Mouse (Mus musculus) embryonic stem cell, embryonic (primary cell): ENCODE data around the gene Cldn22.

Source experiments
- CTCF ChIA-PET, 4 experiments: fragments of 300-600 bp in 2 of 4; fragments of 350-600 bp in 2 of 4; sonication (Branson Sonifier 250); formaldehyde crosslinking; loops; one replicate each; lab custom pipeline; 2022; ENCODE audit warnings: inconsistent platforms in 2 of 4; lab: Charles Lee
- POLR2A ChIA-PET, 4 experiments: fragments of 300-600 bp in 2 of 4; fragments of 350-600 bp in 2 of 4; sonication (Branson Sonifier 250); formaldehyde crosslinking; loops; one replicate each; lab custom pipeline; 2022; ENCODE audit warnings: antibody characterized with exemption in 4 of 4, inconsistent platforms in 1 of 4; lab: Charles Lee

Gene Cldn22

GRCm38 (mm10) chr8:47824182-47824581 lies at the start of gene Cldn22:
Gene Cldn22 (plus strand): TSS chr8:47824482.
- CTCF ChIA-PET = interaction anchor here in 1 of 4 experiments (1.7 kb wide), 1 partner anchor 19 kb away, joined by 5 read pairs; no protein-coding TSS in a partner anchor
- POLR2A ChIA-PET = interaction anchor here in 2 of 4 experiments (0.6 to 1.2 kb wide), 5 partner anchors 10 to 66 kb away, joined by 3 to 8 read pairs (median 3); no protein-coding TSS in a partner anchor

DNA sequence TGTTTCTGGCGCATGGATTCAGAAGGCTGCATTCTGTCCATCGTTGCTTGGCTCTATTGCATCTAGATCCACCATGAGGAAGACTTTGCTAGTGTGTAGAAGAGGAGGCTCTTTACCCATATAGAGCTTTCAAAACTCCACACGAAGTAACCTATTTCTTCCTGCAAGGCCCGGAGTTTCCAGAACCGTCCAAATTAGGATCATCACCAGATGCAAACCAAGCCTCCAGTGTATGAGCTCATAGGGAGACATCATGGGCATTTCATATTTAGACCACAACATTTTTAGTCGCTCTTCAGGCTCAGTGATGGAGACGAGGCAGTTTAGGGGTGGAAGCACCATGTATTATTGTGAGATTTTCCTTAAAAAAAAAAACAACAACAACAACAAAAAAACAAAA lies 46.9 kb upstream of the Cldn22 start:
- ChIA-PET CTCF (interaction anchor here in 1 of 4 experiments (0.7 kb wide), 1 partner anchor 34 kb away, joined by 3 read pairs; no protein-coding TSS in a partner anchor), POLR2A (interaction anchor here in 3 of 4 experiments (0.6 to 1.8 kb wide), 5 partner anchors 9 to 69 kb away, joined by 3 to 5 read pairs (median 4); no protein-coding TSS in a partner anchor)

DNA sequence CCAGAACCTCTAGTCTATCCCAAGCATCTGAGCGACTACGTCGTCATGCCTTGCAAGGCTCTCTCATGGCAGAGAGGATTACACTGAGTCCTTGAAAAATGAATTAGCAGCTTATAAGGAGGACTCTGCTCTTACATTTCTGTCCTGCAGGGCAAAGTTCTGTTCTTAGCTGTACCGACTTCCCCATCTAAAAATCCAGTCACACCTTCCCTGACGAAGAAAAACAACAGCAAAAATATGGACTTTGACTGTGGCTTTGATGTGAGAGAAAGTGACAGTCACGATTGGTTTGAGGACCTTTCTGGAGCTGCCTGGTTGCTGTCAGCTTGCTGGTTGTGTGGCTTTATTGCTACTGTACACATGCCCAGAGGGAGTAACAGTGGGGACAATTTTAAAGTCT lies 44.7 kb upstream of the Cldn22 start:
- POLR2A ChIA-PET = interaction anchor here in 3 of 4 experiments (1.2 to 1.7 kb wide), 3 partner anchors 11 to 105 kb away, joined by 3 to 4 read pairs (median 3); no protein-coding TSS in a partner anchor
- CTCF ChIA-PET = interaction anchor here in 1 of 4 experiments (1.0 to 1.2 kb wide), 2 partner anchors 31 to 37 kb away, joined by 3 to 5 read pairs; no protein-coding TSS in a partner anchor

- ChIA-PET POLR2A (interaction anchor here in 1 of 4 experiments (1.1 kb wide), 1 partner anchor 12 kb away, joined by 3 read pairs; no protein-coding TSS in a partner anchor), CTCF (interaction anchor here in 1 of 4 experiments (0.9 kb wide), 1 partner anchor 234 kb away, joined by 3 read pairs; no protein-coding TSS in a partner anchor)
Observed at GRCm38 (mm10) chr8:47781881-47782280, 42.4 kb upstream of the Cldn22 start.

- ChIA-PET POLR2A (no interaction called here), CTCF (interaction anchor here in 1 of 4 experiments (0.6 kb wide), 1 partner anchor 1224 kb away, joined by 4 read pairs; no protein-coding TSS in a partner anchor)
Observed at GRCm38 (mm10) chr8:47783544-47783943, 40.7 kb upstream of the Cldn22 start.

GRCm38 (mm10) chr8:47783944-47784343 lies 40.3 kb upstream of the Cldn22 start:
- POLR2A ChIA-PET = interaction anchor here in 1 of 4 experiments (1.0 kb wide), 1 partner anchor 31 kb away, joined by 3 read pairs; no protein-coding TSS in a partner anchor
- CTCF ChIA-PET = no interaction called here

GRCm38 (mm10) chr8:47784436-47784835 lies 39.8 kb upstream of the Cldn22 start:
- CTCF ChIA-PET = no interaction called here
- POLR2A ChIA-PET = interaction anchor here in 1 of 4 experiments (1.0 kb wide), 1 partner anchor 31 kb away, joined by 3 read pairs; no protein-coding TSS in a partner anchor

DNA sequence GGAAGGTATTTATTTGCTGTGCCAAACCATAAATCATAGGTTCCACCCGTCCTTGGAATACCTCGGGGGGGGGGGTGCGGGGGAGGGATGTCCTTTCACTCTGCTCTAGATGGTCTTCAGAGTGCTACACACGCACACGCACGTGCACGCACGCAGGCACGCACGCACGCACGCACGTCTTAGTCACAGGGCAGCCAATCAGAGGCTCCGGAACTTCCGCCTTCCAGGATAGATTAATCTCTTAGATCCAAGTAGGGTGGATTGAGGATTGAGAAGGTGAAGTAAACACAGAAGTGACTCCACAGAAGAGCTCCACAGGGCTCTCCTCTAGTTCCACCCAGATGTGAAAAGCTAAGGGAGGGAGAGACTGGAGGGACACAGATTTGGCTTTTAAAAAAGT lies 38.0 kb upstream of the Cldn22 start:
- CTCF ChIA-PET = no interaction called here
- POLR2A ChIA-PET = no interaction called here

DNA sequence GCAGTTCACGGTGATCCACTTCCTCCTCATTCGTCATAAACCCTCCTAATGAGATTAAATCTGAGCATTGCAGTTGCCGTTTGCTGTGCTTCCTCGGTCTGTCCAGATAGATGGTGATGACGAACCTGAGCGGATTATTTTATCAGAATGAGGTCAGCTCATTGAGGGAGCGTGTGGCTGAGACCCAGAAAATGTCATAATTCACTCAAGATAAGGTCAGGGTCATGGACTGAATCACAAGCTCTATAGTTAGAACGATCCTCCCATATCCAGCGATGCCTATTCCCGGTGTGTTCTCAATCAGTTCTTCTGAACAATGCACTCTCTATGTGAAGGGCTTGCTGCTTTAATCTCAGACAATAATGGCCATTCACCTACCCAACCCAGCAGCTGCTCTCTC lies 36.6 kb upstream of the Cldn22 start:
- ChIA-PET CTCF (interaction anchor here in 1 of 4 experiments (0.9 kb wide), 1 partner anchor 56 kb away, joined by 3 read pairs; no protein-coding TSS in a partner anchor), POLR2A (interaction anchor here in 1 of 4 experiments (1.0 kb wide), 1 partner anchor 18 kb away, joined by 3 read pairs; no protein-coding TSS in a partner anchor)

- ChIA-PET POLR2A (interaction anchor here in 1 of 4 experiments (1.0 kb wide), 1 partner anchor 30 kb away, joined by 3 read pairs; no protein-coding TSS in a partner anchor), CTCF (no interaction called here)
Observed at GRCm38 (mm10) chr8:47791986-47792385, 32.3 kb upstream of the Cldn22 start.

DNA sequence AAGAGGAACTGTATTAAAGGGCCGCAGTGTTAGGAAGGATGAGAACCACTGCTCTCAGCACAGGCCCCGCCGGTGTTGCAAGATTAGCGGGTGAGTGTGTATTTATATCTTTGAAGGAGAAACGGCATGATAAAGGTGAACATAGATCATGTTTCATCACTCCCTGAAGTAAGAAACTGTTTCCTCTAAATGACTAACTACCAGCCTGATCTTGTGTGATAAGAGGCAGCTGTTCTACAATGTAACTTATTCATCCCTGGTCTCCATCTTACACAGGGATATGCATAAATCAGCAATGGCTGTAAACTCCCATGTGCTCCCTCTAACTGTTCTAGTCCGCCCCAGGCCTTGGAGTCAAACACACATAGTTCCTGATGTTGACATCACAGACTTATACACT lies 24.8 kb upstream of the Cldn22 start:
- CTCF ChIA-PET = no interaction called here

GRCm38 (mm10) chr8:47802349-47802748 lies 21.9 kb upstream of the Cldn22 start:
- ChIA-PET POLR2A (no interaction called here), CTCF (no interaction called here)

More for the DNA sequence above, 24.8 kb upstream of the Cldn22 start:
- POLR2A ChIA-PET = no interaction called here

GRCm38 (mm10) chr8:47804262-47804661 lies 20.0 kb upstream of the Cldn22 start:
- ChIA-PET CTCF (interaction anchor here in 2 of 4 experiments (0.7 to 1.0 kb wide), 2 partner anchors 30 to 45 kb away, joined by 3 to 7 read pairs; no protein-coding TSS in a partner anchor), POLR2A (interaction anchor here in 2 of 4 experiments (0.6 to 0.7 kb wide), 2 partner anchors 14 to 219 kb away, joined by 3 read pairs; no protein-coding TSS in a partner anchor)

DNA sequence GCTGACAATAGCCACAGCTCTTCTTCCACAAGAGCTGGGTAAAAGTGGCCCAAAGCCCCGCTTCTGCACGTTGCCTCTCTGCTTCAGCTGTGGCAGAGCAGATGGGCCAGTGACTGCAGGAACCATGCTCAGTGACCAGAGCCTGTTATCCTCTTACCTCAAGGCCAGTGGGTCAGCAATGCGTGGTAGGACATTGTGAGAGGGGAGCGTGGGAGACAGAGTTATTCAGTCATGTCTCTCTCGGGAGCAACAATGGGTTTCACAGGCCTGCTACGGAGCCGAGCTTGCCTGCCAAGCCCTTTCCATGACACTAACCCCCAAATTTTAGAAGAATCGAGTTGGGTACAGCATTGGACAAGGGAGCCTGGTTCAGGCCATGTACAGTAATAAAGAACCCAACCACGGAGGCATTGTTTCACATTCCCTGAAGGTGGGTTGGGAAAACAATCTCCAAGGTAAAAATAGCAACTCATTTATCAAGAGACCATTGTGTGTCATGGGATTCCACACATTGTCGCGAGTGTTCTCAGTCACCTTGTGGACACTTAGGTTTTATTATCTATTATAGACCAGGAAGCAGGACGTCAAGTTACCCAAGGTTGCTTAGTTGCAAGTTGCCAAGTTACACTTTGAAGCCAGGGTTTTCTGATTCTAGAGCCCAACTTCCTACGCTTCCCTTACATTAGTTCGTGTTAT lies 14.2 kb upstream of the Cldn22 start:
- ChIA-PET CTCF (interaction anchor here (0.6 to 1.5 kb wide), 7 partner anchors 30 to 394 kb away, joined by 3 to 7 read pairs (median 3); no protein-coding TSS in a partner anchor), POLR2A (interaction anchor here in 1 of 4 experiments (1.7 kb wide), 1 partner anchor 10 kb away, joined by 3 read pairs; no protein-coding TSS in a partner anchor)

DNA sequence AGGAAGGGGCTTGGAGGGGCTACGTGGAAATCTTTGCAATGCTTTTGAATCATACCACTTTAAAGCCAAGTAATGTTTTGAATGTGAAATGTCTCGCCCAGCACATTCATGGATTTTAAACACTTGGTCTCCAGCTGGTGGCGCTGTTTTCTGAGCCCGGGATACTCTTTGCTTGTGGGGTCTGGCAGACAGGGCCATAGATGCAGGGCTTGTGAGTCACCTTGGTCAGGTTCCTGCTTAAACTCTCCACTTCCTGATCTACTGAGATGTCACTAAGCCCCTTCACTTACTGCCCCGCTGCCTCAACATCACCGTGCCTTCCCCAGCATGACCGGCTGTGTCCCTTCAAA lies 13.6 kb upstream of the Cldn22 start:
- POLR2A ChIA-PET = interaction anchor here in 2 of 4 experiments (0.6 to 1.7 kb wide), 4 partner anchors 10 to 101 kb away, joined by 3 read pairs; no protein-coding TSS in a partner anchor
- CTCF ChIA-PET = interaction anchor here (0.6 to 1.5 kb wide), 8 partner anchors 31 to 206 kb away, joined by 3 to 7 read pairs (median 3); no protein-coding TSS in a partner anchor

DNA sequence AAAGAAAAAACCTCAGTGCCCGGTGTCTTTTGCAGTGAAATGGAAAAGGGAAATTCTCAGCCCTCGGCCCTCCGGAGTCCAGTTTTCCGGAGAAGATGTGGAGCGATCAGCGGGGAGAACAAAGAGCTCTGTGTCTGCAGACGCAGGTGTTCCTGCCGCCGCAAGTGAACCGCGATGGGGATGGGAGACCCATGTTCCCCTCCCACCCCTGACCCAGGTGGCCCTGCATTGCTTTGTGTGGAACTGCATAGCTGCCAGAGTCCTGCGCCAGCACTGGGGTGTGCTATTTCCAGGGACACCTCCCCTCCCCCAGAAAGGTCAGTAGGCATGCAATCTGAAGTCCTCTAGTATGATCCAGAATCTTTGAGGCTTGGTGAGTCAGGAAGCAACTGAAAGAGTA lies 13.1 kb upstream of the Cldn22 start:
- ChIA-PET POLR2A (interaction anchor here in 2 of 4 experiments (0.6 to 1.7 kb wide), 5 partner anchors 9 to 102 kb away, joined by 3 read pairs; no protein-coding TSS in a partner anchor), CTCF (interaction anchor here (0.6 to 1.5 kb wide), 6 partner anchors 32 to 205 kb away, joined by 3 read pairs; no protein-coding TSS in a partner anchor)

DNA sequence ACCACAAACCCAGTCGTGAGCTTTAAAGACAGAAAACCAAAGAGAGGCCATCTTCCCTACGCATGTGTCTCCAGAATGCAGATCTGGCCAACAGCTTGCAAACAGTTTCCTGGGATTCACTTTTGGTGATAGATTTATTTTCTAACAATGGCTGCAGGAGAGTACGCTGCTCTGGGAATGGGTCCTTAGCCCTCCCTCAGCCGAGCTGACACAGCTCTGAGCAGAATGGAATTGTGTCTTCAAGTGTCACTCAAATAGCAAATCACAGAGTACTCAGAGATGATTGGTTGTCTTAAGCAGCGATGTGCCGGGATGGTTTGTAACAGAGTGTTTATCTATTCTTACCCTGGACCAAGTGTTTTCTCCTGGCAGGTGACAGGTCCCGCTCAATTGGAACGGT lies 5.2 kb upstream of the Cldn22 start:
- ChIA-PET POLR2A (interaction anchor here in 1 of 4 experiments (0.6 kb wide), 1 partner anchor 215 kb away, joined by 4 read pairs; no protein-coding TSS in a partner anchor), CTCF (no interaction called here)

GRCm38 (mm10) chr8:47820914-47821772 lies 3.1 kb upstream of the Cldn22 start:
- POLR2A ChIA-PET = interaction anchor here in 2 of 4 experiments (1.1 to 1.2 kb wide), 3 partner anchors 11 to 107 kb away, joined by 3 read pairs; partner anchors contain the start of gene Cdkn2aip (in 1 of the 2)
- CTCF ChIA-PET = interaction anchor here in 1 of 4 experiments (0.6 kb wide), 1 partner anchor 69 kb away, joined by 3 read pairs; no protein-coding TSS in a partner anchor
